Mouse (Mus musculus): ENCODE results near the gene Btnl10. TPM values are rescaled to one million over a fixed set of nuclear protein-coding genes. Genes with fewer than 3 reads are reported as not detected.
A peak's percentile ranks its signal among the peaks of the same experiment; 100 is the strongest.
"Not testable (repeated sequence)": the region's sequence is repeated elsewhere in the genome, so short reads cannot be mapped to it uniquely, and the experiment has no call there.

Gene Btnl10
- total RNA-seq, 2 experiments from 2014 or later: 0.20 to 0.40 TPM

DNA sequence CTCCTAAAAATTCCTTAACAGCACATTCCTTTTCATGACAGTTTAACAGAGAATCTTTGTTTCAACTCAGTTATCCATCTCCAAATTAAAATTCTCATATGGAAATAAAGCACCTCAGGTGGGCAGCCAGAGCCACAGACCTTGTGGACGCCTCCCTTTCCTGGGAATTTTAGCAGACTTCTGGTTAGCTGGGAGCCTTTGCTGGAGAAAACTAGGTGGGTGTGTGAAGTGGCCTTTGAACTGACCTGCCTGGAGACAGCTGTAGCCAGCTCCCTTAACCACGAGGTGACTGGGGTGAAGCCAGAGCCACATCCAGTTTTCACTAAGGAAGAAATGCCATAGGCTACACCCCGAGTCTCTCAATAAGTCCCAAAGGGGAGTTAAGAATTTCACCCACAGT, 11.9 kb downstream of the Btnl10 start:
- no peak for DNase-seq
- intact Hi-C loops (cut with DNase I): loop anchor here (10.0 kb wide), 1 partner anchor 365 kb away; the partner anchor contains the start of gene Wnt3a

DNA sequence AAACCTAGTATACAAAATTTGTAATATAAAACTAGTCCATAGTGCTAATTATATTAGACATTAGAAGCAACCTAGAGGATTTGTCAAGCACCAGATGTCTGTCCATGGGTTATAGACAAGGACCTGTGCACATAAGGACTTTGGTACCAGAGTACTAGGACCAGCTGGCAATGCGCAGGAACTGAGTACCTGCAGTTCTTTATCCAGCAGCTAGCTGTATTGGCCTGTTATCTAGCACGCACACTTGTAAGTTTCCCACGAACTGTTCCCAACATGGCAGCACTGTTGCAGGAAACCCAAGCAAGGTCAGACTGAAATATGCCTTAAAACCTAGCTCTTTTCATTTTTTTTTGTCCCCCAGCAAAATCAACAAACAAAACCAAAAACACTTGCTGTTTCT, 12.5 kb downstream of the Btnl10 start:
- no peak for DNase-seq
- intact Hi-C loops (cut with DNase I): no loop called here

DNA sequence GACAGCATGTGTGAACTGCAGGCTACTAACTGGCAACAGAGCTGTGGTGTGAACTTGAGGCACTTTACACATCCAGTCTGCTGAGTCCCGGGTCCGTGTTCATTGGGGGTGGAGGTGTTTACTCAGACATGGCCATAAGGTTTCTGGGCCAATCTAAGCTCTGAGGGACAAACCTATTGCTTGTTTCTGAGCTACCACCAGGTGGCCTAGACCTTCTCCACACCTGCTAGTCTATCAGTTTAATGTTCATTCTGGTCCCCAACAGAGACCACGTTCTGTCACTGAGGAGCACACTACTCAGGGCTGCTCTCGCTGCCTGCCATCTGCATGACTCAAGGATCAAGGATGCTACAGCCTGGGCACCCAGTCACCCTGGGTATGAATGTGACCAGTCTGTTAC, 13.9 kb downstream of the Btnl10 start:
- DNase-seq: no peak
- intact Hi-C loops (cut with DNase I): no loop called here

DNA sequence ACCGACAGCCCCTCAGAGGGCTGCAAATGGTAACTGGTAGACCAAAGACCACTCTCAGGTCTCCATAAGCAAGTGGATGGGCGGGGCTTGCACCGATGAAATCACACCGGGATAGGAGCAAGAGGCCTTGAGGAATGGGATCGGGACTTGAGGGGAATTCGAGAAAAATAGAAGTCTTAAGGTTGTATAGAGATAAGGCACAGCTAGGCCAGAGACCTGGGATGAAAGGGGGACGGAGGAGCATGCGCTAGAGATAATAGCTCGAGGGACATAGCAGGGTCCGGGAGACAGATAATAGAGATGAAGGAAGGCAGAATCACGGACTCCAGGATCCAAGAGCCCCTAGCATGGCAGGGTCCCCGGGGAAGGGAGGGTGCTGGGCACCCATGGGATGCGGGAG, 20.2 kb downstream of the Btnl10 start:
- intact Hi-C loops (cut with DNase I): no loop called here
- DNase-seq: no peak

DNA sequence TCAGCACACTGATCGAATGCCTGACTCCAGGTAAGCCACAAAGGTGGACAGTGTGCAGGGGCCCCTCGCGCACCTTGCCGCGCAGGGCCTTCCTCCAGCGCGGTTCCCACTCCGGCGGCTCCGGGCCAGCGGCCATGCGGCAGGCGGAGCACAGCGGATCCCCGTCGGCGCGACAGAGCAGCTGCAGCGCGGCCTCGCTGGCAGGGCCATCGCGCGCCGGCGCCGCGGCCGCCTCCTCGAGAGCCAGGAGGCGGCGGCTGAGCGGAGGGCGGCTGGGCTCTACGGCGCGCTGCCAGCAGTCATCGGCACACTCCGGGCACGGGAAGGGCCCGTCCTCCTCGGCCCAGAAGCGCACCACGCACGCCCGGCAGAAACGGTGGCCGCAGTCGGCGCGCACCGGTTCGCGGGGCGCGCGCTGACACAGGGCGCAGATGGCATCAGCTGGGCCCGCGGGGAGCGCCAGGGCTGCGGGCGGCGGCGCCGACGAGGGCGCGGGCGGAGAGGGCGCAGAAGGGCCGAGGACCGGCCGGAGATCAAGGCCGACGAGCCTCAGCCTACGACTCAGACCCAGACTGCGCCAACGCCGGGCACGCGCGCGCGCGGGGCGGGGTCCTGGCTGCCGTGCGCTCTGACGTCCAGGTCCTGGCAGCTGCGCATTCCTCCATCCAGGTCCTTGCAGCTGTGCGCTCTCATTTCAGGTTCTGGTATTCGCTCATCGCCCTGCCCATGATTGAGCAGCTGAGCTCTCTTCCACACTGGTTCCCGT, 20.8 kb downstream of the Btnl10 start, which contains the start of gene Rnf187:
Gene Rnf187, minus strand, starts transcription at position 595 of the 766 bp plus-strand sequence.
- intact Hi-C loops (cut with DNase I): no loop called here
- DNase-seq: peak; percentile 93

DNA sequence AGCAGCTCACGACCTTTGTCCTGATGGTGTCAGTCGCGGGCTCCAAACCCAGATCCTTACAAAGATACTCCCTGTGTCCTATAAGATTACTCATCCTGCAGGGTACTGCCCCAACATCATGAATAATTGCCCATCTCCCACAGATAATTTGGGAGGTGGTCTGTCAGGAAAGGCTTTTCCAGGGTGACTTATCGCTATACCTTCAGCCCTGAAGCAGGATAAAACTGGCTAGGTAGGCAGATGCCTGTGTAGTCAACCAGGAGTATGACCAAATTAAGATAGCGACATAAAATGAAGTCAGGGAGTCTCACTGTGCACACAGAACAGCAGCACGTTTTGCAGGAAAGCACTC, 21.4 kb downstream of the Btnl10 start:
- intact Hi-C loops (cut with DNase I): no loop called here
- DNase-seq: no peak

DNA sequence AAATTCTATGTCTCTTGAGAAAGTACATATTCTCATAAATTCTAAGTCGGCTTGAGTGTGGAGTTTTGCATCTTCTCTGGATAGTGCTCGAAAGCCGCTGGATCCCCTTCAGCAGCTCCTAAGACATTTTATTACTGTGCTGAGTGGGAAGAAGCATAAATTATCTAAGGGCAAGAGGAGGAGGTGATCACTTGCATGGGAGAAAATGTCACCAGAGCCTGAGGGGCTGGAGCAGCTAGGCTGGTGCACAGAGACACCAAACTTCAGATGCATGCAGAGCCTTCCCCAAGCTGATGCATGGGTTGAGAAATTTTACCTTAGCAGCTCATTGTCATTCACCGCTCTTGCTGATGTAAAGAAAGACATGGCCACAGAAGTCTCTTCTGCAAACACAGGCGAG, 26.4 kb downstream of the Btnl10 start:
- intact Hi-C loops (cut with DNase I): no loop called here
- no peak for DNase-seq

DNA sequence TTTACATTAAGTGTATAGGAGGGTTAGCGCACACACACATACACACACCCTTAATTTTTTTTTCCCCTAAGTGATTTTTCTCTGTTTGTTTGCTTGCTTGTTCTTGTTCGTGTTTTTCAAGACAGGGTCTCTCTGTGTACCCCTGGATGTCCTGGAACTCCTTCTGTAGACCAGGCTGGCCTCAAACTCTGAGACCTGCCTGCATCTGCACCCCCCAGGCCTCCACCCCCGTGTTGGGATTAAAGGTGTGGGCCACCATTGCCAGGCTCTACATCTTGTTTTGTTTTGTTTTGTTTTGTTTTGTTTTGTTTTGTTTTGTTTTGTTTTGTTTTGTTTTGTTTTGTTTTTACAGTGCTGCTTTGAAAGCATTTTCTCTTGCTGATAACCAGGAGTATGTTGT, 29.6 kb downstream of the Btnl10 start:
- intact Hi-C loops (cut with DNase I): no loop called here
- DNase-seq: no peak

DNA sequence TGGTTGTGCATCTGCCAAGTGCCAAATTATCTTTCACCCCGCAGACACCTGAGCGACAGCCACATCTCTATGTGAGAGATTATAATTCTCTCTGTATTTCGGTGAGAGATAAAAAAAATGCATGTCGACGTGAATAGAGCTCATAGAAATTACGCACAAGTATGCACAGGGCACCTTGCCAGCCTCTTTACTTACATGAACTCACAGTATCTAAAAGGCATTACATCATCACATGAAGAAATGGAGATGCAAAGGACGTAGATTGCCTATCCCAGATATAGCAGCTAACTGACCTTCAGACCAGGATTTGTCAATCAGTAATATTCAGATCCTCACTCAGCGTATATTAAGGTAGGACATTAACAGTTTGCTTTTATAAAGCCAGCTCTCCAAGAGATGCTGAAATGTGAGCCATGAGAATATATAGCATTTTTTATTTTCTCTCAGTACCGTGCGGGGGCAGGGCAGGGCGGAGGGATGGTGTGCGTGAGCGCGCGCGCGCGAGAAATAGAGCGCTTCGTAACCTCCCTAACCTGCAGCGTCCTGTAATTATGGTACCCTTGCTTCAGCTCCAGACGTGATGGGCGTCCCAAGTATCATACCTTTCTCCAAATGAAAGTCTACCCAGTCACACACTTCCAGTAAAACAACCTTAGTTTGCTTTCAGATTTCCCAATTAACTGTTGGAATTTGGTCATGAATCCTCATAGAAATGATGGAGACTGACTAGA, 30.3 kb downstream of the Btnl10 start:
- peak; percentile 59 for DNase-seq
- intact Hi-C loops (cut with DNase I): no loop called here

DNA sequence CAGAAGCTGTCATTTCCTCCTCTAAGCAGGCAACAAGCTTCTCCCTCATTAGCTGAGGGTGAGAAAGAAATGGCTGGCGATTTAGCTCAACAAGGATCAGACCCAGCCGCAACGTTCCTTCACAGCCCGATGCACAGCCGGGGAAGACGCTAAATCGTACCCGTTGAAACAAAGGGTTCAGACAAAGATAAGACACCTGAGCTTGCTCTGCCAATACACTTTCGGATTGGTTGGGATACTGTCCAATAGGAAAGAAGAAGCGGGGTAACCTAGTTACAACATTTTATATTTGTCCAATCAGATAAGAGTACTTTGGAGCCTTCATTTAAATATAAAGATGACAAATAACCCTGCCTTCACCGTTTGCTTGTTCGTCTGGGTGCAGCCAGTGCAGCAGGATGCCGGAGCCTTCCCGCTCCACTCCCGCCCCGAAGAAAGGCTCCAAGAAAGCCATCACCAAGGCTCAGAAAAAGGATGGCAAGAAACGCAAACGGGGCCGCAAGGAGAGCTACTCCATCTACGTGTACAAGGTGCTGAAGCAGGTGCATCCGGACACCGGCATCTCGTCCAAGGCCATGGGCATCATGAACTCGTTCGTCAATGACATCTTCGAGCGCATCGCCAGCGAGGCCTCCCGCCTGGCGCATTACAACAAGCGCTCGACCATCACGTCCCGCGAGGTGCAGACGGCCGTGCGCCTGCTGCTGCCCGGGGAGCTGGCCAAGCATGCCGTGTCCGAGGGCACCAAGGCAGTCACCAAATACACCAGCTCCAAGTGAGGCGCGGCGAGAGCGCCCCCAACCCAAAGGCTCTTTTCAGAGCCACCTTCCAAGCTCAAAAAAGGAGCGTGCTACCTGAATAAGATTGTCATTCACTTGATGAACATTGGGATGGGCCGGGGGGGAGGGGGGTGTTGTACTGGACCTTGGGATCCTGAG, 31.1 kb downstream of the Btnl10 start, which contains the start of gene Hist3h2ba:
Gene Hist3h2ba, plus strand, starts transcription at position 379 of the 938 bp plus-strand sequence.
- intact Hi-C loops (cut with DNase I): no loop called here
- peak; percentile 74 for DNase-seq

DNA sequence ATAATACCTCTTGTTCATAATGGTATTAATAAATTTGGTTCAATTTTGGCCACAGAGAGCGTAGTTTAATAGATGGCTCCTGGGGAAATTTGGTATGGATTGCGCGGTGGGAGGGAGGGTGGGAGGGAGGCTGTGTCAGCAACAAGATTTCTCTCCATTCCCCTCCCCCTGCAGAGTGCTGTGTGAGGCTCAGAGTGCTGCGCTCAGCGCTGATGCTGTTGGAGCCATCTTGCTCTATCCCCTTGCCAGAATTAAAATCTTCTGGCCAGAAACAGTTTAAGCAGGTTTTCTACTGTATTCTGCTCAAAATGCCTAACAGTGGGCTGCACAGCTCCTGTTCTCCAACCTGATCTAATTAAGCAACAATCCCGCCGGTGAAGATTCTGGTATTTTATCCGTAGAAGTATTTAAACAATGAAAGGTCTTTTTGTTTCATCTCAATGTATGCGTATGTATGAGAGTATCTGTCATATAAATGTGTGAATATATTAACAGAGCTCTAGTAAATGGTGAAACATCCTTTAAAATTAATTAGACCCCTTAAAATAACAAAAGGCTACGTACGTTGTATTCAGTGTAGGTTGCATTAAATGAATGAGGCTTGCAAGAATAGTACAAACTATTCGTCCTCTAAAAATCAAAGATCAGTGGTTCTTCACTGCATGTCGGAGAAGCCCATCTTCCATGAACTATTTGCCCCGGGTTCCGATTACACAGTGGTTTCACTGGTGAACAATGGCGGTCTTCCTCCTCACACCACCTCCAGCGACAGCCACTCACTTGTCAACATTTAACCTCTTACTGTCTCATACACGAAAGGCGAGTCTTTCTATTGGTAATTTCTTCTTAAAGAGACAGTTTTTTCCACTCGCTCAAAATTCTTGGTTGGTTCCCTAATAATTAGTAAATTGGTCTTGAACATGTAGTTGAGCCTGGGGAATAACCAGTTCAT, 32.0 kb downstream of the Btnl10 start:
- intact Hi-C loops (cut with DNase I): loop anchor here (10.0 kb wide), 1 partner anchor 255 kb away; the partner anchor contains the start of genes 2310033P09Rik and Mrpl55
- peak; percentile 78 for DNase-seq

DNA sequence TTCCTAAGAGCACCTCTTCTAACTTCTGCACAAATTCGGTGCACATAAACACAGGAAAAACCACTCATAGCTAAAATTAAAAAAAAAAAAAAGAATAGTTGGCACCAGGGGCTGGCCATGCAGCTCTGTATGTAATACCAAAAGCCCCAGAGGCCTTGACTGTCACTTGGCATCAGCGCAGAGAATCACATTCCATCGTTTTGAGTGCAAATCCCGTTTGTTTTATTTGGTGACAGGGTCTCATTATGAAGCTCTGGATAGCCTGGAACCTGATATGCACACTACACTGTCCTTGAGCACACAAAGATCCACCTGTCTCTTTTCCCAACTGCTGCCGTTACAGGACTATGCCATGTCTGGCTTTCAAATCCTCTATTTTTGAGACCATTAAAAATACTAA, 33.5 kb downstream of the Btnl10 start:
- intact Hi-C loops (cut with DNase I): loop anchor here (10.0 kb wide), 1 partner anchor 254 kb away; the partner anchor contains the start of genes 2310033P09Rik and Mrpl55
- no peak for DNase-seq

DNA sequence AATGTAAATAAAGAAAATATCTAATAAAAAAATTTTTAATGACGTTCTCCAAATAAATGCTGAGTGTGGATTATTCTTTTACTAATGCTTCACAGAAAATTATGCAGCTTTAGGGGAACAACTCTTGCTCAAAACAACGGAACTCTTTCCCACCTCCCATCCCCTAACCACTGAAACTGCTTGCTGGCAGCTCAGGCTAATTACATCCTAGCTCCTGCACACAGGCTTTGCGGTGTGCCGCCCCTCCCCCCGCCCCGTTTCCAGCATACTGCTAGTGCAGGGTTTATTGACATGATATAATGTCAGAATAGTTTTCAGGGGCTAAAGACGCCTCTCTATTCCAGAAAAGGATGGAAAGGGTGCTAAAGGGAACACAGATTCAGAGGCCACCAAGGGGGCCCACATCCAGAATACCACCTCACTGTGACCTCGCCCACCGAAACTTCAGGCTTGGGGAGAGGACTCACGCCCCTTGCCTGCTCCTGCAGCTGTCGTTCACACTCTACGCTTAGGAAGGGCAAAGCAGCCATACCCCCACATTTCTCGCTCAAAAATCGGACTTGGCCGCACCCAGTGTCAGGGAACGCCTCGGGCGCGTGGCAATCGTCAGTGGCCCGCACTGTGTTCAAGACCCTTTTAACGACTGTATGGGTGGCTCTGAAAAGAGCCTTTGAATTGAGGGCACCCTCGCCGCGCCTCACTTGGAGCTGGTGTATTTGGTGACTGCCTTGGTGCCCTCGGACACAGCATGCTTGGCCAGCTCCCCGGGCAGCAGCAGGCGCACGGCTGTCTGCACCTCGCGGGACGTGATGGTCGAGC, 35.9 kb downstream of the Btnl10 start:
- DNase-seq: peak; percentile 52
- intact Hi-C loops (cut with DNase I): loop anchor here (10.0 kb wide), 1 partner anchor 251 kb away; the partner anchor contains the start of genes 2310033P09Rik and Mrpl55

DNA sequence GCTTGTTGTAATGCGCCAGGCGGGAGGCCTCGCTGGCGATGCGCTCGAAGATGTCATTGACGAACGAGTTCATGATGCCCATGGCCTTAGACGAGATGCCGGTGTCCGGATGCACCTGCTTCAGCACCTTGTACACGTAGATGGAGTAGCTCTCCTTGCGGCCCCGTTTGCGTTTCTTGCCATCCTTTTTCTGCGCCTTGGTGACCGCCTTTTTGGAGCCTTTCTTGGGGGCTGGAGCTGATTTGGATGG, 36.4 kb downstream of the Btnl10 start:
- intact Hi-C loops (cut with DNase I): loop anchor here (10.0 kb wide), 1 partner anchor 251 kb away; the partner anchor contains the start of genes 2310033P09Rik and Mrpl55
- not testable (repeated sequence) for DNase-seq

DNA sequence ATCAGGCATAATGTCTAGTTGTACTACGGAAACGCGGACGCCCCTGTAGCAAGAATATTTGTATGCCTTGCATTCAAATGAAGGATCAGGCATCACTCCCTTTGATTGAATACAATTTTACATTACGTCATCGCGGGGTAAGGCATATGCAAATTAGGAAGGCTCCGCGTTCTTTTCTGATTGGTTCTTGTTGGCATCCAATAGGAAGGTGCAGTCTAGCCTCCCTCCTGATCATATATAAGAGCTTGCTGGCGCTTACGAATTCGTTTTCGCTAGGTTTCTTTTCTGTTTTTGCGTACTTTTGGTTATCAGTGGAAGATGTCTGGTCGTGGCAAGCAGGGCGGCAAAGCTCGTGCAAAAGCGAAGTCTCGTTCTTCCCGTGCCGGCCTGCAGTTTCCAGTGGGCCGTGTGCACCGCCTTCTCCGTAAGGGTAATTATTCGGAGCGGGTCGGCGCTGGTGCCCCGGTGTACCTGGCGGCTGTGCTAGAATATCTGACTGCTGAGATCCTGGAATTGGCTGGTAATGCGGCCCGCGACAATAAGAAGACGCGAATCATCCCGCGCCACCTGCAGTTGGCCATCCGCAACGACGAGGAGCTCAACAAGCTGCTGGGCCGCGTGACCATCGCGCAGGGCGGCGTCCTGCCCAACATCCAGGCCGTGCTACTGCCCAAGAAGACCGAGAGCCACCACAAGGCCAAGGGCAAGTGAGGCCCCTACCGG, 36.9 kb downstream of the Btnl10 start, which contains the start of the genes Hist3h2a and Trim17:
Gene Hist3h2a, plus strand, starts transcription at position 266 of the 723 bp plus-strand sequence.
Gene Trim17, plus strand, starts transcription at position 266 of the 723 bp plus-strand sequence.
- peak; percentile 89 for DNase-seq
- intact Hi-C loops (cut with DNase I): loop anchor here (10.0 kb wide), 1 partner anchor 250 kb away; the partner anchor contains the start of genes 2310033P09Rik and Mrpl55

DNA sequence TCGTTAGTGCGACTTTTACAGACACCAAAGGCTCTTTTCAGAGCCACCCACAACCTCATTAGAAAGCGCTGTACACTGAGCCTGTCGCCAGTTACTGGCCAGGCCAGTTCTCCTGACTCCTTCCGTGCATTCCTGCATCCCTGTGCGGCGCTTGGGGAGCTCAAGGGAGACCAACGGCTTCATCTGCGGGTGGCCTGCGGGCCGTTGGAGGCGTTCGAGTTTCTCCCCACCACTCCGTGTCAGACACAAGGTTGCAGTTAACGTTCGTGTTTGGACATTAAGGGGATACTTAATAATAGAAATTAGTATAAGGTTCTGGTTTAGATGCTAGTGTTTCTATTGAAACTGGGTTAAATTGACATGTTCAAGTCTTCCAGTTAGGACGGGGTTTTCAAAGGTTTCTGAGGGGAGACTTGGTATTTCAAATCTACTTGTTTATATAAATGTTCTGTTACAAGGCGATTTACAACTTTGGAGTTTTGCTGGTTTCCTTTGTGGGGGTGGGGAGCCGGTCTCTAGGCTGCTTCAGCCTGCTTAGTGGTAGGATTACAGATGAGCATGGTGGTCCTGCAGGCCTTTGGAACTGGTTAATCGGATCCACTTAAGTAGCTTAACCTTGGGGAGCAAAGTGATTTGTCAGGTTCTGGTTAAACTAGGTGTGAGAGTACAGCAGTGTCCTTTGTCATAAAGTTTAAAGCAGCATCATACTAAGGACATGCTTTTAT, 37.6 kb downstream of the Btnl10 start:
- no peak for DNase-seq
- intact Hi-C loops (cut with DNase I): loop anchor here (10.0 kb wide), 1 partner anchor 249 kb away; the partner anchor contains the start of genes 2310033P09Rik and Mrpl55

DNA sequence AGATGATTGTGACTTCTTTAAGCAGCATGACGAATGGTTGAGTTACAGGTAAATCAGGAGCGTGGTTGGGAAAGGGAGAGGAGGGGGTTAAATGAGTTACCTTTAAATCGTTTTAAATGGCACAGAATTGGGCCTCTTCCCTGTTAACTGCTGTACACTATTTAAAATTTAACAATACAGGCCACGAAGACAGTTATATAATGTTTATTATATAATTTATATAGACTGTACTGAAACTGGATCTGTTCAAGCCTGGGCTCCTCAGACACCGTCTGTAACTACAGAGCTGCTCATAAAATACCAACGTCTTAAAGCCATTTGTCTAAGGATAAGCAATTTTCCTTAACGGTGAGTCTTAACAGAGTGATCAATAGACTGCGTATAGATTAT, 38.2 kb downstream of the Btnl10 start:
- DNase-seq: no peak
- intact Hi-C loops (cut with DNase I): loop anchor here (10.0 kb wide), 1 partner anchor 249 kb away; the partner anchor contains the start of genes 2310033P09Rik and Mrpl55

Measured in left cerebral cortex, postnatal 4 days (tissue).